32 mouse cellular contexts compared by ENCODE assay signal in genomic region chr12:74315221-74315620, GRCm38 (mm10). TPM values are rescaled to one million over a fixed set of nuclear protein-coding genes. Genes with fewer than 3 reads are reported as not detected.
"Had no signal": no experiment of that assay in that cellular context is flagged by ENCODE, and none has a peak within 500 bp of the region (broad histone marks: within the 10 kb centered on the region; RNA-seq: fewer than 3 reads in every experiment).

No protein-coding gene starts in this region.

- H3K4me3 ChIP-seq: left cerebral cortex, adult 2 months; limb, embryonic 13.5 days; liver, embryonic 12.5 days; liver, embryonic 15.5 days; lung, embryonic 15.5 days; megakaryocyte, embryonic 14.5 days; midbrain, embryonic 10.5 days; midbrain, embryonic 13.5 days; myocyte; neural tube, embryonic 13.5 days had no signal

- H3K27ac ChIP-seq: kidney, postnatal 0 days; left cerebral cortex, adult 2 months; limb, embryonic 13.5 days; liver, embryonic 12.5 days; liver, embryonic 15.5 days; lung, embryonic 15.5 days; midbrain, embryonic 10.5 days; midbrain, embryonic 13.5 days; neural tube, embryonic 13.5 days; stomach, postnatal 0 days had no signal

- H3K9me3 ChIP-seq: limb, embryonic 13.5 days; liver, embryonic 12.5 days; liver, embryonic 15.5 days; lung, embryonic 15.5 days; megakaryocyte, embryonic 14.5 days; midbrain, embryonic 10.5 days; midbrain, embryonic 13.5 days; neural tube, embryonic 13.5 days had no signal

- H3K36me3 ChIP-seq: limb, embryonic 13.5 days; liver, embryonic 12.5 days; liver, embryonic 15.5 days; lung, embryonic 15.5 days; midbrain, embryonic 10.5 days; midbrain, embryonic 13.5 days; neural tube, embryonic 13.5 days had no signal

- H3K27me3 ChIP-seq: limb, embryonic 13.5 days; liver, embryonic 12.5 days; liver, embryonic 15.5 days; lung, embryonic 15.5 days; megakaryocyte, embryonic 14.5 days; midbrain, embryonic 13.5 days; neural tube, embryonic 13.5 days had no signal

- H3K4me1 ChIP-seq: limb, embryonic 13.5 days; liver, embryonic 12.5 days; liver, embryonic 15.5 days; lung, embryonic 15.5 days had no signal

- DNase-seq: kidney, postnatal 36 days; layer of hippocampus, postnatal 36 days; liver; lung, adult 18-20 months; lung, postnatal 10 days; lung, postnatal 36 days; retina, postnatal 1 day; right cerebral cortex, postnatal 4 days; thymus, adult 2 months; thymus, postnatal 14 days; thymus, postnatal 4 days had no signal

RNA-seq across cellular contexts. Expression of gene Gm11042, which starts 1.0 kb away (rescaled TPM):
- total RNA-seq: layer of hippocampus, adult 8-10 months; layer of hippocampus, postnatal 10 days; layer of hippocampus, postnatal 36 days; left cerebral cortex, adult 2 months; left cerebral cortex, postnatal 10 days; left cerebral cortex, postnatal 36 days; monocyte, adult 5-6 weeks; neutrophil, adult 5-6 weeks had no signal
- polyA plus RNA-seq: kidney, embryonic 14.5 days; kidney, postnatal 0 days; limb, embryonic 13.5 days; liver, embryonic 12.5 days; liver, embryonic 15.5 days; lung, embryonic 15.5 days; midbrain, embryonic 10.5 days; midbrain, embryonic 13.5 days; midbrain, embryonic 16.5 days; myocyte; neural tube, embryonic 13.5 days; stomach, embryonic 14.5 days; stomach, postnatal 0 days; thymus, adult 2 months had no signal
